Mouse (Mus musculus) G1E (cell line): ENCODE measurements around the gene Ntn5. TPM values are rescaled to one million over a fixed set of nuclear protein-coding genes. Genes with fewer than 3 reads are reported as not detected.
"Not testable (repeated sequence)": the region's sequence is repeated elsewhere in the genome, so short reads cannot be mapped to it uniquely, and the experiment has no call there.

Source experiments
- ATAC-seq: 2 replicates; pipeline ENCODE4 v1.8.0; 2016; ENCODE audit warnings: mild to moderate bottlenecking; ENCODE audit not compliant: insufficient number of reproducible peaks, poor library complexity, low FRiP score, severe bottlenecking; ENCODE audit errors: extremely low read depth
- DNase-seq: peaks from one replicate; pipeline ENCODE4 v3.0.0; 2012; ENCODE audit warnings: low spot score
- H3K27me3 ChIP-seq: 2 replicates; pipeline ENCODE4 v1.6.1; 2012; ENCODE audit warnings: mild to moderate bottlenecking, low read length, inconsistent platforms; ENCODE audit not compliant: insufficient read depth
- H3K36me3 ChIP-seq: replicated peaks from 2 replicates; pipeline ENCODE3; 2012; ENCODE audit warnings: mild to moderate bottlenecking, inconsistent platforms
- H3K4me1 ChIP-seq: 2 replicates; pipeline ENCODE4 v1.6.1; 2012; ENCODE audit warnings: low read depth, low read length, inconsistent platforms, mixed read lengths; ENCODE audit not compliant: insufficient read depth
- H3K4me3 ChIP-seq: 2 replicates; pipeline ENCODE4 v1.5.1; 2012; ENCODE audit warnings: low read depth, mild to moderate bottlenecking, inconsistent platforms, low read length, moderate library complexity, mixed read lengths
- H3K9me3 ChIP-seq: replicated peaks from 2 replicates; pipeline ENCODE4 v1.6.1; 2012; ENCODE audit warnings: inconsistent platforms
- CTCF ChIP-seq: IDR thresholded peaks from 2 replicates; pipeline ENCODE4 v1.5.1; 2012; ENCODE audit warnings: low read depth, low read length, inconsistent platforms, mixed read lengths
- GATA1 ChIP-seq: IDR thresholded peaks from 2 replicates; pipeline ENCODE4 v1.6.1; 2012; ENCODE audit warnings: borderline replicate concordance, low read length, inconsistent platforms, mixed read lengths
- GATA2 ChIP-seq: IDR thresholded peaks from 2 replicates; pipeline ENCODE4 v1.6.1; 2012; ENCODE audit warnings: low read depth, low read length, inconsistent platforms, borderline replicate concordance
- POLR2AphosphoS5 ChIP-seq: IDR thresholded peaks from 2 replicates; pipeline ENCODE4 v1.6.1; 2012; ENCODE audit warnings: low read depth, low read length, inconsistent platforms; ENCODE audit not compliant: insufficient replicate concordance
- TAL1 ChIP-seq: conservative IDR thresholded peaks from 2 replicates; pipeline ENCODE4 v1.6.1; 2012; ENCODE audit warnings: low read depth, low read length, inconsistent platforms, mixed read lengths
- polyA plus RNA-seq: library from polyadenylated mRNA; stranded (reverse); fragments of >175 nt; gene quantifications from 2 replicates; pipeline ENCODE4 v1.2.3, GENCODE M21; 2012
- total RNA-seq, 2 experiments: library from RNA; stranded (forward) in 1 of 2; stranded (reverse) in 1 of 2; fragments of 200-1000 nt in 1 of 2; fragments of >200 nt in 1 of 2; fragmentation: Nextera tagmentation in 1 of 2; gene quantifications; 2 replicates each; pipeline ENCODE4 v1.2.3; 2014 to 2017

Ntn5 gene
- total and polyA plus RNA-seq, 3 experiments, result 0.21 TPM; not detected in 2

GRCm38 (mm10) chr7:45644183-45644582 is 39.6 kb upstream of the Ntn5 start:
- Histone ChIP-seq H3K36me3 (no peaks in the 10 kb centered on the region), H3K9me3 (no peaks in the 10 kb centered on the region), H3K4me1 (peaks cover 9% of the 10 kb centered on the region; the same call in 1 of the 2 replicates), H3K27me3 (peaks cover 60% of the 10 kb centered on the region), H3K4me3 (no peak overlapping the region)
- no peak for DNase-seq
- no peak for TF ChIP-seq POLR2AphosphoS5
- no peak for TF ChIP-seq CTCF
- TF ChIP-seq GATA2, result no peak
- TF ChIP-seq GATA1, result no peak
- TF ChIP-seq TAL1, result no peak
- ATAC-seq, result no peak

DNA sequence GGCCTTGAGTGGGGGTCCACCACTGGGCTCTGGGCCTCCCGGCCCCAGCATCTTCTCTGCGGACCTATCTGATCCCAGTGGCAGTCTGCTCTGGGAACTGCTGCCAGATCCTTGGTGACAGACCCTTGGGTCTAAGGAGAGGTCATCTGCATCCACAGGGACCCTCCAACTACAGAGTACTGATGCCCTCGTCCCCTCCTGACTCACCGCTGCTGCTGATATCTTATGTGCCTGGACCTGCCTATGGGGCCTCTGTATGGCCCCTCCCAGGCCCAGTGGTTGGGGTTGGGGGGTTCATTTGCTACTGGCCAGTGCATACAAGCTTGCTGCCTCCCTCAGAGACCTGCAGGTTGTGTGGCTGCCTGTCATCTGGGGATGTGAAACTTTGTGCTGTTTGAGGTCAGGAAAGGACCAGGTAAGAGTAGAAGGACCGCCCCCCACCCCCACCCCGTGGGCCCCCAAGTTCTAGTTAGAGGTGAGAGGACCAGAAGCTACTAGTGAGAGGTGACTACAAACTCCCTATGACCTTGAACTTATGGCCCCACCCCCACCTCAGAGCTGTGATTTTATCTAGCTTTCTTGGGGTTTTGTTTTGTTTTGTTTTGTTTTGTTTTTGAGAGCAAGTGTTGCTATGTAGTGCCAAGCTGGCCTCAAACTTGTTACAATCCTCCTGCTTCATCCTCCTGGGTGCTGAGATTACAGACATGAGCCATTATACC is 38.8 kb upstream of the Ntn5 start:
- TF ChIP-seq TAL1 (no peak), GATA1 (no peak), CTCF (no peak)
- H3K9me3 ChIP-seq, result no peaks in the 10 kb centered on the region
- H3K4me1 ChIP-seq, result peaks cover 5% of the 10 kb centered on the region; the same call in 1 of the 2 replicates
- no peak for ATAC-seq
- H3K36me3 ChIP-seq, result no peaks in the 10 kb centered on the region
- H3K4me3 ChIP-seq, result no peak overlapping the region
- peaks cover 58% of the 10 kb centered on the region for H3K27me3 ChIP-seq
- DNase-seq, result no peak

DNA sequence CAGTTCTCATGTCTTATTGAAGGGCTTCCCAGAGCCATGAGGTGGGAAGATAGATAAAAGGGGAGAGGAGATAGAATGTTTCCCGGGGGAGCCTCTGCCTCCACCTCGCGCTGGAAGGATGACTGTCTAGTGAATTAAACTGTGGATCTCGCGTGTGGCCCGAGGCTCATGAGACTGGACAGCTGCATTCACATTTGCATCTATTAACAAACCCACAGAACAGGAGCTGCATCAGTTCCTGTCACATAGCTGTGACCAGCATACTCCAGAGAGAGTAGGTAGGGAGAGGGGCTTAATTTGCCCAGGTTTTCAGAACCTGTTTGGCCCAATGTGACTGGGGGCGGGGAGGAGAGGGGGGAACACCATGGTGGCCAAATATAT is 38.2 kb upstream of the Ntn5 start:
- H3K36me3 ChIP-seq, result no peaks in the 10 kb centered on the region
- peaks cover 59% of the 10 kb centered on the region for H3K27me3 ChIP-seq
- H3K4me3 ChIP-seq, result no peak overlapping the region
- no peak for TF ChIP-seq POLR2AphosphoS5
- TF ChIP-seq TAL1, result no peak
- no peaks in the 10 kb centered on the region for H3K9me3 ChIP-seq
- peaks cover 5% of the 10 kb centered on the region; the same call in 1 of the 2 replicates for H3K4me1 ChIP-seq
- ATAC-seq (no peak), DNase-seq (no peak)

- Histone ChIP-seq H3K9me3 (no peaks in the 10 kb centered on the region), H3K36me3 (no peaks in the 10 kb centered on the region), H3K4me3 (no peak overlapping the region), H3K27me3 (peaks cover 53% of the 10 kb centered on the region), H3K4me1 (peaks cover 5% of the 10 kb centered on the region; the same call in 1 of the 2 replicates)
- no peak for ATAC-seq
- DNase-seq, result no peak
- TF ChIP-seq GATA1, result no peak
- no peak for TF ChIP-seq GATA2
- no peak for TF ChIP-seq POLR2AphosphoS5
- TF ChIP-seq CTCF, result no peak
- TF ChIP-seq TAL1, result no peak
These were observed 37.2 kb upstream of the Ntn5 start for GRCm38 (mm10) chr7:45646671-45647070.

GRCm38 (mm10) chr7:45649351-45649750 is 34.5 kb upstream of the Ntn5 start:
- H3K27me3 ChIP-seq, result peaks cover 33% of the 10 kb centered on the region
- H3K9me3 ChIP-seq, result no peaks in the 10 kb centered on the region
- no peak for TF ChIP-seq TAL1
- no peak for TF ChIP-seq CTCF
- TF ChIP-seq GATA1, result no peak
- TF ChIP-seq GATA2, result no peak
- no peak for TF ChIP-seq POLR2AphosphoS5
- DNase-seq (no peak), ATAC-seq (no peak)
- peaks cover 2% of the 10 kb centered on the region; the same call in 1 of the 2 replicates for H3K4me1 ChIP-seq
- no peaks in the 10 kb centered on the region for H3K36me3 ChIP-seq
- no peak overlapping the region for H3K4me3 ChIP-seq

- H3K27me3 ChIP-seq, result peaks cover 26% of the 10 kb centered on the region
- DNase-seq, ATAC-seq, H3K4me1 ChIP-seq, H3K4me3 ChIP-seq, H3K9me3 ChIP-seq, H3K36me3 ChIP-seq: not testable (repeated sequence)
These were observed 33.3 kb upstream of the Ntn5 start for GRCm38 (mm10) chr7:45650484-45650883.

DNA sequence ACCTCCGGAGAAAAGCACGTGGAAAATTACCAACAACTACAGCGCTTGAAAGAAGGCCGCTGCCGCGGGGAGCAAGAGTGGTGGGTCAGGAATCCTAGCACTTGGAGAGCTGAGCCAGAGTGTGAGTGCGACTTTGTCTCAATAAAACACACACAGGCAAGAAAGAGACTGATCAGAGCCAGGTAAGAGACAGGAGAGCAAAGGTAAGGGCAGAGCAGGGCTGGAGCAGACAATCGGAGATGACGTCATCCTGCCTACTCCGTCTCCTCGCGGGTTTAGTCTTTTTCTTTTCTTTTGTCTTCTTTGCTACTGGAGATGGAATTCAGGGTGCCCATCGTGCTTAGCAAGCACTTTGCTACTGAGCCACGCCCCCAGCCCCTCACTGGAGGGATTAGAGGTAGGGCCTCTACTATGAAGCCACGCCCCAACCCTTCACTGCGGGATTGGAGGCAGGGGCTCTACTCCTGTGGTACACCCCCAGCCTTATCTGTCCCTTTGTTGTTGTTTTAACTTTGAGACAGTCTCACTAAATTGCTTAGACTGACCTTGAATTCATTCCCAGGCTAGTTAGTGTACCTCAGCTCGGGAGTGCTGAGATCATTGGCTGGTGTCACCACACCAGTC is 29.3 kb upstream of the Ntn5 start:
- H3K9me3 ChIP-seq, result no peaks in the 10 kb centered on the region
- H3K27me3 ChIP-seq, result peaks cover 14% of the 10 kb centered on the region; the same call in 1 of the 2 replicates
- no peak for DNase-seq
- no peaks in the 10 kb centered on the region for H3K4me1 ChIP-seq
- TF ChIP-seq CTCF, result no peak
- TF ChIP-seq GATA2, result no peak
- TF ChIP-seq TAL1, result no peak
- no peak for TF ChIP-seq GATA1
- TF ChIP-seq POLR2AphosphoS5, result no peak
- ATAC-seq, result no peak
- H3K36me3 ChIP-seq, result no peaks in the 10 kb centered on the region
- H3K4me3 ChIP-seq, result 0 out of 2 replicates have a peak overlapping the region, but pooled peaks have one; percentile 4
